Mouse (Mus musculus): ENCODE data around the gene Vamp2.

DNA sequence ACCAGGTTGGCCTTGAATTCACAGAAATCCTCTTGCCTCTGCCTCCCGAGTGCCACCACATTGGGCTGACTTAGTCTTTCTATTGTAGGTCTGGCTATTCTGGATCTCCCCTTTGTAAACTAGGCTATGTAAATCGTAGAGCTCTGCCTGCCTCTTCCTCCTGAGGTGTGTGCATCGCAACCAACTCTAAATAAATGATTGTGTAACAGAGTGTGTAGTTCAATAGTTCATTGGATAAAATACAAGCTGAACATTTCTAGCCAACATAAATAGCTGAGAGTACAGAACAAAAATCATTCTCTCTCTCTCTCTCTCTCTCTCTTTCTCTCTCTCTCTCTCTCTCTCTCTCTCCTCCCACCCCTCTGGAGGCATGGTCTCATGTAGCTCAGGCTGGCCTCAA is 26.3 kb downstream of the Vamp2 start:
- TF ChIP-seq POLR2A (IDR thresholded peaks at IDR 0.05; ENCODE audit: borderline replicate concordance, extremely low read depth, insufficient read depth, insufficient read length, poor library complexity, severe bottlenecking) (no peak), CTCF (IDR thresholded peaks at IDR 0.05; ENCODE audit: borderline replicate concordance, extremely low read depth, insufficient read depth, insufficient read length) (no peak)
